Mouse (Mus musculus) ES-E14 (cell line): Measurements from ENCODE around the gene Ptma.

Experiments
- CHD2 ChIP-seq: IDR thresholded peaks from 2 replicates; pipeline ENCODE4 v1.6.1; 2014; ENCODE audit warnings: mild to moderate bottlenecking, low read depth, low read length, inconsistent platforms
- HCFC1 ChIP-seq: IDR thresholded peaks from 2 replicates; pipeline ENCODE4 v1.6.1; 2012; ENCODE audit warnings: low read length, inconsistent platforms, borderline replicate concordance; ENCODE audit not compliant: insufficient read depth
- ZC3H11A ChIP-seq: IDR thresholded peaks from 2 replicates; pipeline ENCODE4 v1.6.1; 2012; ENCODE audit warnings: low read depth, mild to moderate bottlenecking, inconsistent platforms, low read length, borderline replicate concordance
- ZNF384 ChIP-seq: IDR thresholded peaks from 2 replicates; pipeline ENCODE4 v1.6.1; 2012; ENCODE audit warnings: low read depth, low read length, inconsistent platforms

DNA sequence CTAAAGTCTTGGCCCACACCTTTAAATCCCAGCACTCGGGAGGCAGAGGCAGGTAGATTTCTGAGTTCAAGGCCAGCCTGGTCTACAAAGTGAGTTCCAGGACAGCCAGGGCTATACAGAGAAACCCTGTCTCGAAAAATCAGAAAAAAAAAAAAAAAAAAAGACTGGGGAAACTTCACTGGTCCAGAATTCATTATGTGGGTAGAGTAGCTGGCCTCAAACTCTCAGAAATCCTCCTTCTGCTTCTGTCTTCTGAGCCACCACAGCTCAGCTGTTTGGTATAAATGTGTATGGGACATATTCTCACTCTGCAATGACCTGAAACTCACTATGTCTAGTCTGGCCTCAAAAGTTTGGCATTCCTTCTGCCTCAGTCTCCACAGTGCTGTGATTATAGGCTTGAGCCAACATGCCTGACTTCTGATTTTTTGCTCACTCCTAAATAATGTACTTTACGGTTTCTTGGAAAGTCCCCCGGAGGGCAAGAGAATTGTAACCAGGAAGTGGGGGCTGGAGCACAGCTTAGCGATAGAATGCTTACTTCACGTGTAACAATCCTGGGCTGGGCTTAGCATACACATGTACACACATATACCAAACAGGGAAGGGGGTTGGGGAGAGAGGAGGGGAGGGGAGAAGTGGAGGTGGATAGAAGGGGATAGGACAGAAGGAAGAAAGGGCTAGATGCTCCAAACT is 10.7 kb upstream of the Ptma start:
- no peak for TF ChIP-seq ZC3H11A
- no peak for TF ChIP-seq HCFC1
- TF ChIP-seq CHD2, result no peak
- TF ChIP-seq ZNF384, result no peak
